Mouse (Mus musculus) kidney, embryonic 15.5 days (tissue): ENCODE data around the gene Tbkbp1. TPM values are rescaled to one million over a fixed set of nuclear protein-coding genes. Genes with fewer than 3 reads are reported as not detected.

Experiments
- ATAC-seq: fragments of 200-750 bp; cut with Nextera tagmentation; replicated peaks from 2 replicates; pipeline ENCODE4 v1.8.0; 2017; ENCODE audit warnings: moderate TSS enrichment; ENCODE audit not compliant: low FRiP score
- H3K27ac ChIP-seq: fragments of 300-500 bp; sonication (generic); 2 replicates; pipeline ENCODE4 v1.5.1; 2015; ENCODE audit warnings: mild to moderate bottlenecking, inconsistent platforms
- H3K27me3 ChIP-seq: fragments of 300-500 bp; sonication (generic); 2 replicates; pipeline ENCODE4 v1.6.1; 2015; ENCODE audit warnings: inconsistent platforms
- H3K36me3 ChIP-seq: fragments of 300-500 bp; sonication (generic); 2 replicates; pipeline ENCODE4 v1.6.1; 2015; ENCODE audit warnings: inconsistent platforms
- H3K4me1 ChIP-seq: fragments of 300-500 bp; sonication (generic); 2 replicates; pipeline ENCODE4 v1.6.1; 2015; ENCODE audit warnings: inconsistent platforms
- H3K4me2 ChIP-seq: fragments of 300-500 bp; sonication (generic); 2 replicates; pipeline ENCODE4 v1.6.1; 2015; ENCODE audit warnings: moderate library complexity, mild to moderate bottlenecking, inconsistent platforms
- H3K4me3 ChIP-seq: fragments of 300-500 bp; sonication (generic); replicated peaks from 2 replicates; pipeline ENCODE4 v1.5.1; 2015; ENCODE audit warnings: mild to moderate bottlenecking, inconsistent platforms
- H3K9ac ChIP-seq: fragments of 300-500 bp; sonication (generic); 2 replicates; pipeline ENCODE4 v1.6.1; 2015; ENCODE audit warnings: mild to moderate bottlenecking, inconsistent platforms
- H3K9me3 ChIP-seq: fragments of 300-500 bp; sonication (generic); replicated peaks from 2 replicates; pipeline ENCODE4 v1.6.1; 2016; ENCODE audit warnings: inconsistent platforms
- WGBS: fragments of 180-500 bp; shearing (Covaris S2); methylation state at CpG from one replicate; pipeline ENCODE4 v1.1.7; 2015; ENCODE audit warnings: mixed read lengths; 5-methylcytosine and 5-hydroxymethylcytosine counted together
- polyA plus RNA-seq: library from polyadenylated mRNA; unstranded; fragments of >200 nt; fragmentation: Nextera tagmentation; extraction: Ambion mirVana; gene quantifications from 2 replicates; pipeline ENCODE4 v1.2.1, GENCODE M21; 2015

The Tbkbp1 gene
- polyA plus RNA-seq, 1 experiment from 2014 or later, result 5.8 TPM

- H3K4me3 ChIP-seq, result no peak overlapping the region
- no peak overlapping the region for H3K4me2 ChIP-seq
- H3K4me1 ChIP-seq, result peaks cover 37% of the 10 kb centered on the region
- no peaks in the 10 kb centered on the region for H3K9me3 ChIP-seq
- no peak overlapping the region for H3K27ac ChIP-seq
- H3K27me3 ChIP-seq, result peaks cover 19% of the 10 kb centered on the region
- WGBS, result 22% methylated on average over 11 of the region's 11 CpGs
- H3K9ac ChIP-seq, result no peak overlapping the region
- no peak for ATAC-seq
- H3K36me3 ChIP-seq, result no peaks in the 10 kb centered on the region
Observed at GRCm38 (mm10) chr11:97123282-97123890, 27.9 kb downstream of the Tbkbp1 start.

GRCm38 (mm10) chr11:97120641-97121040, 30.7 kb downstream of the Tbkbp1 start:
- 46% methylated on average over 3 of the region's 3 CpGs for WGBS
- Histone ChIP-seq H3K4me2 (no peak overlapping the region), H3K9ac (no peak overlapping the region), H3K4me1 (peaks cover 25% of the 10 kb centered on the region), H3K27me3 (peaks cover 39% of the 10 kb centered on the region), H3K36me3 (no peaks in the 10 kb centered on the region), H3K9me3 (no peaks in the 10 kb centered on the region), H3K27ac (no peak overlapping the region), H3K4me3 (no peak overlapping the region)
- ATAC-seq, result no peak

GRCm38 (mm10) chr11:97120221-97120620, 31.1 kb downstream of the Tbkbp1 start:
- no peak overlapping the region for H3K9ac ChIP-seq
- H3K27ac ChIP-seq, result no peak overlapping the region
- no peak; the same call in 1 of the 2 replicates for ATAC-seq
- peaks cover 42% of the 10 kb centered on the region for H3K27me3 ChIP-seq
- H3K36me3 ChIP-seq, result no peaks in the 10 kb centered on the region
- peaks cover 29% of the 10 kb centered on the region for H3K4me1 ChIP-seq
- H3K4me2 ChIP-seq, result no peak overlapping the region
- H3K4me3 ChIP-seq, result no peak overlapping the region
- no peaks in the 10 kb centered on the region for H3K9me3 ChIP-seq
- WGBS, result 51% methylated on average over 10 of the region's 10 CpGs

GRCm38 (mm10) chr11:97115797-97116196, 35.5 kb downstream of the Tbkbp1 start:
- Histone ChIP-seq H3K4me2 (peak overlapping the region; percentile 75), H3K4me3 (peak overlapping the region; percentile 45)

GRCm38 (mm10) chr11:97114671-97115601, 36.4 kb downstream of the Tbkbp1 start, which contains the start of gene Tbx21:
TSS of gene Tbx21 (minus strand) at chr11:97115331.
- Histone ChIP-seq H3K9me3 (no peaks in the 10 kb centered on the region), H3K4me2 (peak within 1 kb of the TSS; percentile 75), H3K4me1 (peaks cover 28% of the 10 kb centered on the region), H3K9ac (peak within 1 kb of the TSS; percentile 1; the same call in 1 of the 2 replicates), H3K4me3 (peak within 1 kb of the TSS; percentile 45), H3K36me3 (no peaks in the 10 kb centered on the region), H3K27me3 (peaks cover 73% of the 10 kb centered on the region), H3K27ac (no peak within 1 kb of the TSS)
- no peak; the same call in 1 of the 2 replicates for ATAC-seq
- WGBS, result under 1% methylated on average over 86 of the region's 87 CpGs

More at GRCm38 (mm10) chr11:97115797-97116196, 35.5 kb downstream of the Tbkbp1 start:
- 9% methylated on average over 11 of the region's 11 CpGs for WGBS
- no peak for ATAC-seq
- Histone ChIP-seq H3K36me3 (no peaks in the 10 kb centered on the region), H3K27ac (no peak overlapping the region), H3K4me1 (peaks cover 36% of the 10 kb centered on the region), H3K9me3 (no peaks in the 10 kb centered on the region), H3K27me3 (peaks cover 73% of the 10 kb centered on the region), H3K9ac (no peak overlapping the region)

GRCm38 (mm10) chr11:97112519-97113125, 38.7 kb downstream of the Tbkbp1 start:
- H3K4me3 ChIP-seq, result no peak overlapping the region
- peaks cover 56% of the 10 kb centered on the region for H3K27me3 ChIP-seq
- H3K27ac ChIP-seq, result no peak overlapping the region
- H3K9ac ChIP-seq, result no peak overlapping the region
- no peak overlapping the region for H3K4me2 ChIP-seq
- no peaks in the 10 kb centered on the region for H3K36me3 ChIP-seq
- ATAC-seq, result no peak
- H3K4me1 ChIP-seq, result peaks cover 23% of the 10 kb centered on the region
- 83% methylated on average over 9 of the region's 9 CpGs for WGBS
- H3K9me3 ChIP-seq, result no peaks in the 10 kb centered on the region

GRCm38 (mm10) chr11:97108976-97109375, 42.3 kb downstream of the Tbkbp1 start:
- peaks cover 3% of the 10 kb centered on the region for H3K4me1 ChIP-seq
- H3K4me2 ChIP-seq, result no peak overlapping the region
- H3K27ac ChIP-seq, result no peak overlapping the region
- H3K27me3 ChIP-seq, result peaks cover 19% of the 10 kb centered on the region
- H3K9ac ChIP-seq, result no peak overlapping the region
- no peak for ATAC-seq
- WGBS, result 81% methylated on average over 16 of the region's 16 CpGs
- H3K4me3 ChIP-seq, result no peak overlapping the region
- no peaks in the 10 kb centered on the region for H3K9me3 ChIP-seq
- H3K36me3 ChIP-seq, result no peaks in the 10 kb centered on the region

GRCm38 (mm10) chr11:97104091-97104483, 47.2 kb downstream of the Tbkbp1 start:
- H3K4me3 ChIP-seq, result no peak overlapping the region
- ATAC-seq, result no peak
- 94% methylated on average over 9 of the region's 9 CpGs for WGBS
- no peak overlapping the region for H3K27ac ChIP-seq
- H3K4me2 ChIP-seq, result no peak overlapping the region
- H3K9ac ChIP-seq, result no peak overlapping the region
- peaks cover 13% of the 10 kb centered on the region for H3K27me3 ChIP-seq
- no peaks in the 10 kb centered on the region for H3K36me3 ChIP-seq
- no peaks in the 10 kb centered on the region for H3K4me1 ChIP-seq
- H3K9me3 ChIP-seq, result no peaks in the 10 kb centered on the region

GRCm38 (mm10) chr11:97103163-97104090, 47.9 kb downstream of the Tbkbp1 start:
- 92% methylated on average over 10 of the region's 10 CpGs for WGBS
- H3K4me3 ChIP-seq, result no peak overlapping the region
- H3K4me1 ChIP-seq, result peaks cover 7% of the 10 kb centered on the region; the same call in 1 of the 2 replicates
- H3K27ac ChIP-seq, result no peak overlapping the region
- no peak overlapping the region for H3K9ac ChIP-seq
- no peaks in the 10 kb centered on the region for H3K36me3 ChIP-seq
- no peaks in the 10 kb centered on the region for H3K9me3 ChIP-seq
- ATAC-seq, result no peak
- no peak overlapping the region for H3K4me2 ChIP-seq
- H3K27me3 ChIP-seq, result peaks cover 20% of the 10 kb centered on the region

- Histone ChIP-seq H3K4me3 (no peak overlapping the region), H3K4me2 (no peak overlapping the region), H3K9me3 (no peaks in the 10 kb centered on the region), H3K9ac (no peak overlapping the region), H3K27me3 (peaks cover 36% of the 10 kb centered on the region), H3K4me1 (peaks cover 9% of the 10 kb centered on the region; the same call in 1 of the 2 replicates), H3K27ac (no peak overlapping the region), H3K36me3 (no peaks in the 10 kb centered on the region)
- no peak for ATAC-seq
- WGBS, result 17% methylated on average over 9 of the region's 9 CpGs
Observed at GRCm38 (mm10) chr11:97101722-97102121, 49.6 kb downstream of the Tbkbp1 start.

- ATAC-seq, result no peak
- peaks cover 9% of the 10 kb centered on the region; the same call in 1 of the 2 replicates for H3K4me1 ChIP-seq
- H3K36me3 ChIP-seq, result no peaks in the 10 kb centered on the region
- peaks cover 36% of the 10 kb centered on the region for H3K27me3 ChIP-seq
- 18% methylated on average over 18 of the region's 18 CpGs for WGBS
- peak overlapping the region; percentile 11; the same call in 1 of the 2 replicates for H3K4me3 ChIP-seq
- H3K4me2 ChIP-seq, result peak overlapping the region; percentile 46
- H3K9ac ChIP-seq, result 0 out of 2 replicates have a peak overlapping the region, but pooled peaks have one; percentile 10
- no peak overlapping the region for H3K27ac ChIP-seq
- H3K9me3 ChIP-seq, result no peaks in the 10 kb centered on the region
Observed at GRCm38 (mm10) chr11:97098791-97099190, 52.5 kb downstream of the Tbkbp1 start.
